Mouse (Mus musculus): ENCODE data around the gene Rapgef4.

DNA sequence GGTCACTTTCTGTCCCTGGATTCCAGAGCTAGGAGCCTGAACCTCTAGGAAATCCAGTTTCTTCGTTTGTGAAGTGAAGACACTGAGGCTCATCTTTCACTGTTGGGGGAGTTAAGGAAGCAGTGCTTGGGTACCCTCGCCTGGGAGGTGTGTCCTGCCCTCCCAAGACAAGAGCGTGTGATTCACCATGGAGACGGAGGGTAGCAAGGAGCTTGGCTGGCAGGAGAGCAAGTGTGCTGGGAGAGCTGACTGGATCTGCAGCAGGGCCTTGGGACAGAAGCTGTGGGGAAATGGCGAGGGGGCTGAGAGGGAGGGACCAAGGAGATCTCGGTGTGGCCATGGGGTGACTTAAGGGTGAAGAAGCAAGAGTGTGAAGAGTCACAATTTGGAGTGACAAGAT, 114.0 kb downstream of the Rapgef4 start:
- TF ChIP-seq POLR2A (IDR thresholded peaks at IDR 0.05; ENCODE audit: control insufficient read depth, low read depth, low read length), result no peak
- TF ChIP-seq CTCF (IDR thresholded peaks at IDR 0.05; ENCODE audit: control insufficient read depth, insufficient read depth, insufficient replicate concordance, low read depth, low read length), result no peak
